Mouse (Mus musculus): Measurements from ENCODE around the gene Gdap2.

DNA sequence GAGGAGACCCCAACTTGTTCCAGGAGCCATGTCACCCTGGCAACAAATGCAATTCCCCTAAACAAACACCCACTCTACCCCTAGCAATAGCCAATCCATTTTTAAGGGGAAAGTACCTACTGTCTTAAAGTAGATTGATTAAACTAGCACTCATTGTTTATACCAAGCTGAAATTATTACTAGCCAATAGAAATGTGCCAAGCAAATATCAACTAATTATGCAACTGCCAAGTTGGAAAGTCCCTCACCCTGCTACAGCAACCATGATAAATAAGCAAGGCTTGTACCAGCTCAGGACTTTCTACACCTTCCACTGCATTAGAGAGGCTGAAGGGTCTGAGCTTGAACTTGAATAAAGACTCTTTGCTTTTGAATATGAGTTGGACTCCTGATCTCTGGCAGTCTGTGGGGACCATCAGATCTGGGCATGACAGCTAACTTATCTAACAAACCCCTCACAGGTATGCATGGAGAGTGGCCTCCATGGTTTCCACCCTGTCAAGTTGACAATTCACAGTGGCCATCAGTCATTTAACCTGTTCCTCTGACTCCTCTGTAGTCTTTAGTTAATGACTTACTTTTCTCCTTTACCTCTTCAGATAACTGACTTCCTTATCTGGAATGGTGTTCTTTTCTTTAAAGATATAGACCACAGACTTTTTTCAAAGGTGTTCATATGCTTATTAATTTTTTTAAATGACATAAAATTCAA lies 74.7 kb downstream of the Gdap2 start:
- TF ChIP-seq CTCF (IDR thresholded peaks at IDR 0.05; ENCODE audit: insufficient read depth, low read length) (no peak), POLR2A (IDR thresholded peaks at IDR 0.05; ENCODE audit: borderline replicate concordance, extremely low read depth, low read depth, low read length) (no peak)

All from lung, adult 2 months (tissue).